Mouse (Mus musculus): ENCODE data around the gene Nudt8. TPM values are rescaled to one million over a fixed set of nuclear protein-coding genes. Genes with fewer than 3 reads are reported as not detected.

Nudt8 gene
- total and polyA plus RNA-seq, 3 experiments: 24.7 to 40.2 (median 36.3) TPM

- H3K79me2 ChIP-seq (replicated peaks; ENCODE audit: control insufficient read depth, extremely low read depth, insufficient read depth, poor library complexity, severe bottlenecking): no peaks in the 10 kb centered on the region
- DNase-seq (ENCODE audit: extremely low read depth): no peak
- peaks cover 58% of the 10 kb centered on the region for H3K27me3 ChIP-seq (replicated peaks)
- TF ChIP-seq EP300 (IDR thresholded peaks at IDR 0.05; ENCODE audit: low read length) (no peak), JUND (conservative IDR thresholded peaks at IDR 0.05; ENCODE audit: low read depth, low read length) (no peak), CHD1 (IDR thresholded peaks at IDR 0.05; ENCODE audit: low read depth, low read length) (no peak), JUN (IDR thresholded peaks at IDR 0.05; ENCODE audit: insufficient read depth, low read depth, low read length) (no peak), MAFK (IDR thresholded peaks at IDR 0.05; ENCODE audit: insufficient replicate concordance, low read length) (no peak), POLR2A (IDR thresholded peaks at IDR 0.05; ENCODE audit: low read depth, low read length) (no peak), MAX (IDR thresholded peaks at IDR 0.05; ENCODE audit: low read length) (no peak), USF2 (conservative IDR thresholded peaks at IDR 0.05; ENCODE audit: low read depth, low read length) (no peak), CHD2 (IDR thresholded peaks at IDR 0.05; ENCODE audit: low read length) (no peak), MXI1 (IDR thresholded peaks at IDR 0.05; ENCODE audit: low read depth, low read length) (no peak), MYC (IDR thresholded peaks at IDR 0.05; ENCODE audit: low read depth, low read length) (no peak), NRF1 (IDR thresholded peaks at IDR 0.05; ENCODE audit: low read depth, low read length) (no peak), NELFE (IDR thresholded peaks at IDR 0.05; ENCODE audit: low read depth, low read length) (no peak), ETS1 (conservative IDR thresholded peaks at IDR 0.05; ENCODE audit: low read depth, low read length) (no peak), PAX5 (IDR thresholded peaks at IDR 0.05; ENCODE audit: low read length) (no peak), POLR2AphosphoS2 (IDR thresholded peaks at IDR 0.05; ENCODE audit: low read depth, low read length) (no peak), TCF12 (IDR thresholded peaks at IDR 0.05; ENCODE audit: low read depth, low read length) (no peak), MAZ (IDR thresholded peaks at IDR 0.05; ENCODE audit: low read depth, low read length) (no peak), ZMIZ1 (IDR thresholded peaks at IDR 0.05; ENCODE audit: low read depth, low read length) (no peak)
- H3K36me3 ChIP-seq (replicated peaks in 1 of 2; ENCODE audit: control insufficient read depth in 1 of 2, insufficient read depth in 1 of 2, low read length in 1 of 2): no peaks in the 10 kb centered on the region
- in situ Hi-C loops (cut with MboI; ENCODE audit: low pct_ligation_motif_present, low pct_unique_long_range_greater_than_20kb, low sequenced_read_pairs) (no loop called here), dilution Hi-C loops (cut with MboI; ENCODE audit: extremely low pct_ligation_motif_present, extremely low pct_unique_long_range_greater_than_20kb, low sequenced_read_pairs) (no loop called here)
- no peak overlapping the region for H3K9ac ChIP-seq (ENCODE audit: insufficient read depth, low read depth)
- no peaks in the 10 kb centered on the region for H3K9me3 ChIP-seq (replicated peaks; ENCODE audit: low read length)
- H3K4me1 ChIP-seq (ENCODE audit: control insufficient read depth in 1 of 2, insufficient read depth in 2 of 2): peaks cover 7 to 11% of the 10 kb centered on the region in 2 experiments; a peak in 3 of 4 replicates
- H3K27ac ChIP-seq (ENCODE audit: insufficient read depth, low read depth): no peak overlapping the region
- no peak overlapping the region for H3K4me2 ChIP-seq (ENCODE audit: insufficient read depth, low read depth, poor library complexity, severe bottlenecking)
- H3K4me3 ChIP-seq (replicated peaks in 1 of 3; ENCODE audit: low read depth in 2 of 3, low read length in 2 of 3, poor library complexity in 1 of 3): no peak overlapping the region
These were observed 4.9 kb upstream of the Nudt8 start for GRCm38 (mm10) chr19:3995505-3995904.

GRCm38 (mm10) chr19:3996106-3996505 is 4.3 kb upstream of the Nudt8 start:
- Histone ChIP-seq H3K4me3 (replicated peaks in 1 of 3; ENCODE audit: low read depth in 2 of 3, low read length in 2 of 3, poor library complexity in 1 of 3) (no peak overlapping the region), H3K4me1 (ENCODE audit: control insufficient read depth in 1 of 2, insufficient read depth in 2 of 2) (peaks cover 8 to 14% of the 10 kb centered on the region in 2 experiments), H3K79me2 (replicated peaks; ENCODE audit: control insufficient read depth, extremely low read depth, insufficient read depth, poor library complexity, severe bottlenecking) (no peaks in the 10 kb centered on the region), H3K27ac (ENCODE audit: insufficient read depth, low read depth) (no peak overlapping the region), H3K9me3 (replicated peaks; ENCODE audit: low read length) (no peaks in the 10 kb centered on the region), H3K36me3 (replicated peaks in 1 of 2; ENCODE audit: control insufficient read depth in 1 of 2, insufficient read depth in 1 of 2, low read length in 1 of 2) (no peaks in the 10 kb centered on the region), H3K9ac (ENCODE audit: insufficient read depth, low read depth) (no peak overlapping the region), H3K27me3 (replicated peaks) (peaks cover 52% of the 10 kb centered on the region), H3K4me2 (ENCODE audit: insufficient read depth, low read depth, poor library complexity, severe bottlenecking) (no peak overlapping the region)
- DNase-seq (ENCODE audit: extremely low read depth): no peak
- dilution Hi-C loops (cut with MboI; ENCODE audit: extremely low pct_ligation_motif_present, extremely low pct_unique_long_range_greater_than_20kb, low sequenced_read_pairs): no loop called here
- TF ChIP-seq JUN (IDR thresholded peaks at IDR 0.05; ENCODE audit: insufficient read depth, low read depth, low read length) (no peak), CHD1 (IDR thresholded peaks at IDR 0.05; ENCODE audit: low read depth, low read length) (no peak), PAX5 (IDR thresholded peaks at IDR 0.05; ENCODE audit: low read length) (no peak), IRF4 (IDR thresholded peaks at IDR 0.05; ENCODE audit: low read depth, low read length) (no peak), NRF1 (IDR thresholded peaks at IDR 0.05; ENCODE audit: low read depth, low read length) (no peak), POLR2AphosphoS2 (IDR thresholded peaks at IDR 0.05; ENCODE audit: low read depth, low read length) (no peak), ZNF384 (IDR thresholded peaks at IDR 0.05; ENCODE audit: low read depth, low read length) (no peak), EP300 (IDR thresholded peaks at IDR 0.05; ENCODE audit: low read length) (no peak), KAT2A (IDR thresholded peaks at IDR 0.05; ENCODE audit: insufficient replicate concordance, low read length) (no peak), GABPA (IDR thresholded peaks at IDR 0.05; ENCODE audit: insufficient replicate concordance, low read depth, low read length) (no peak), ZMIZ1 (IDR thresholded peaks at IDR 0.05; ENCODE audit: low read depth, low read length) (no peak)
- in situ Hi-C loops (cut with MboI; ENCODE audit: low pct_ligation_motif_present, low pct_unique_long_range_greater_than_20kb, low sequenced_read_pairs): no loop called here

All from CH12.LX (cell line).